Mouse (Mus musculus) urinary bladder, postnatal 14 days (tissue): ENCODE results near the gene Rnf187.

Source experiments
- DNase-seq: peaks from one replicate; pipeline ENCODE4 v3.0.0; 2021; ENCODE audit warnings: low spot score

The Rnf187 gene

GRCm38 (mm10) chr11:58897485-58897884 is 41.2 kb downstream of the Rnf187 start:
- DNase-seq: no peak

GRCm38 (mm10) chr11:58894456-58894855 is 44.3 kb downstream of the Rnf187 start:
- DNase-seq: peak; percentile 63

GRCm38 (mm10) chr11:58890511-58890910 is 48.2 kb downstream of the Rnf187 start:
- no peak for DNase-seq

GRCm38 (mm10) chr11:58883756-58884155 is 55.0 kb downstream of the Rnf187 start:
- no peak for DNase-seq
